Mouse (Mus musculus) CH12.LX (cell line): Measurements from ENCODE around the gene Rbbp8nl. TPM values are rescaled to one million over a fixed set of nuclear protein-coding genes. Genes with fewer than 3 reads are reported as not detected.
A peak's percentile ranks its signal among the peaks of the same experiment; 100 is the strongest.

Experiments used
- DNase-seq: peaks from one replicate; pipeline ENCODE4 v3.0.0-alpha.2; 2013; ENCODE audit errors: extremely low read depth
- H3K27ac ChIP-seq: 2 replicates; pipeline ENCODE4 v1.5.1; 2012; ENCODE audit warnings: low read depth, mild to moderate bottlenecking, control low read depth, moderate library complexity; ENCODE audit not compliant: insufficient read depth
- H3K27me3 ChIP-seq: replicated peaks from 2 replicates; pipeline ENCODE3; 2012; ENCODE audit warnings: inconsistent platforms
- H3K36me3 ChIP-seq, 2 experiments: replicated peaks in 1 of 2; 2 replicates each; pipeline versions ENCODE3 to v1.6.1; 2012; ENCODE audit warnings: inconsistent platforms in 1 of 2, low read length in 1 of 2, mild to moderate bottlenecking in 1 of 2, mixed read lengths in 1 of 2, moderate library complexity in 1 of 2; ENCODE audit not compliant: control insufficient read depth in 1 of 2, insufficient read depth in 1 of 2
- H3K4me1 ChIP-seq, 2 experiments: 2 replicates each; pipeline ENCODE4 v1.6.1; 2012; ENCODE audit warnings: inconsistent platforms in 1 of 2, moderate library complexity in 1 of 2; ENCODE audit not compliant: insufficient read depth in 2 of 2, control insufficient read depth in 1 of 2
- H3K4me2 ChIP-seq: 2 replicates; pipeline ENCODE4 v1.6.1; 2012; ENCODE audit warnings: low read depth, mild to moderate bottlenecking, control low read depth; ENCODE audit not compliant: poor library complexity, insufficient read depth, severe bottlenecking
- H3K4me3 ChIP-seq, 3 experiments: fragments of 150-350 bp in 1 of 3; sonication (generic) in 1 of 3; replicated peaks in 1 of 3; 2 replicates each; pipeline versions ENCODE3 to v1.5.1; 2011 to 2012; ENCODE audit warnings: low read depth in 2 of 3, low read length in 2 of 3, mild to moderate bottlenecking in 2 of 3, moderate library complexity in 2 of 3, control low read depth in 1 of 3, improper control_type of control experiment in 1 of 3, inconsistent platforms in 1 of 3, mixed read lengths in 1 of 3; ENCODE audit not compliant: poor library complexity in 1 of 3
- H3K79me2 ChIP-seq: replicated peaks from 2 replicates; pipeline ENCODE4 v1.6.1; 2012; ENCODE audit warnings: mild to moderate bottlenecking, moderate library complexity; ENCODE audit not compliant: control insufficient read depth, poor library complexity, insufficient read depth, severe bottlenecking; ENCODE audit errors: extremely low read depth
- H3K9ac ChIP-seq: 2 replicates; pipeline ENCODE4 v1.6.1; 2012; ENCODE audit warnings: low read depth, mild to moderate bottlenecking, control low read depth, moderate library complexity; ENCODE audit not compliant: insufficient read depth
- H3K9me3 ChIP-seq: replicated peaks from 2 replicates; pipeline ENCODE3; 2012; ENCODE audit warnings: low read length, inconsistent platforms, mixed read lengths
- BHLHE40 ChIP-seq: IDR thresholded peaks from 2 replicates; pipeline ENCODE4 v1.6.1; 2011; ENCODE audit warnings: mild to moderate bottlenecking, low read depth, low read length, improper control_type of control experiment
- CHD1 ChIP-seq: IDR thresholded peaks from 2 replicates; pipeline ENCODE4 v1.6.1; 2012; ENCODE audit warnings: low read depth, low read length, improper control_type of control experiment, inconsistent platforms
- CHD2 ChIP-seq: IDR thresholded peaks from 2 replicates; pipeline ENCODE4 v1.6.1; 2011; ENCODE audit warnings: low read length, improper control_type of control experiment
- CTCF ChIP-seq, 2 experiments: IDR thresholded peaks in 1 of 2; conservative IDR thresholded peaks in 1 of 2; 2 replicates each; pipeline ENCODE4 v1.5.1; 2011 to 2012; ENCODE audit warnings: low read depth in 2 of 2, low read length in 2 of 2, improper control_type of control experiment in 1 of 2, inconsistent platforms in 1 of 2, mild to moderate bottlenecking in 1 of 2, moderate library complexity in 1 of 2
- ELF1 ChIP-seq: IDR thresholded peaks from 2 replicates; pipeline ENCODE4 v1.6.1; 2014; ENCODE audit warnings: low read depth, mild to moderate bottlenecking, inconsistent platforms, low read length, improper control_type of control experiment
- EP300 ChIP-seq: IDR thresholded peaks from 2 replicates; pipeline ENCODE4 v1.6.1; 2011; ENCODE audit warnings: low read length, improper control_type of control experiment
- ETS1 ChIP-seq: conservative IDR thresholded peaks from 2 replicates; pipeline ENCODE4 v1.6.1; 2012; ENCODE audit warnings: low read depth, mild to moderate bottlenecking, inconsistent platforms, low read length, improper control_type of control experiment, moderate library complexity
- GABPA ChIP-seq: IDR thresholded peaks from 2 replicates; pipeline ENCODE4 v1.6.1; 2012; ENCODE audit warnings: low read depth, low read length, improper control_type of control experiment, inconsistent platforms; ENCODE audit not compliant: insufficient replicate concordance
- HCFC1 ChIP-seq: IDR thresholded peaks from 2 replicates; pipeline ENCODE4 v1.6.1; 2012; ENCODE audit warnings: low read depth, mild to moderate bottlenecking, inconsistent platforms, low read length, improper control_type of control experiment
- IRF4 ChIP-seq: IDR thresholded peaks from 2 replicates; pipeline ENCODE4 v1.6.1; 2014; ENCODE audit warnings: low read depth, mild to moderate bottlenecking, inconsistent platforms, low read length, improper control_type of control experiment
- JUN ChIP-seq: IDR thresholded peaks from 2 replicates; pipeline ENCODE4 v1.6.1; 2011; ENCODE audit warnings: low read depth, mild to moderate bottlenecking, low read length, improper control_type of control experiment, moderate library complexity; ENCODE audit not compliant: insufficient read depth
- JUND ChIP-seq: conservative IDR thresholded peaks from 2 replicates; pipeline ENCODE4 v1.6.1; 2011; ENCODE audit warnings: low read depth, low read length, improper control_type of control experiment
- KAT2A ChIP-seq: IDR thresholded peaks from 2 replicates; pipeline ENCODE4 v1.6.1; 2012; ENCODE audit warnings: low read length, improper control_type of control experiment, inconsistent platforms; ENCODE audit not compliant: insufficient replicate concordance
- MAFK ChIP-seq: IDR thresholded peaks from 2 replicates; pipeline ENCODE4 v1.6.1; 2011; ENCODE audit warnings: low read length, improper control_type of control experiment; ENCODE audit not compliant: insufficient replicate concordance
- MAX ChIP-seq: IDR thresholded peaks from 2 replicates; pipeline ENCODE4 v1.6.1; 2011; ENCODE audit warnings: low read length, improper control_type of control experiment
- MAZ ChIP-seq: IDR thresholded peaks from 2 replicates; pipeline ENCODE4 v1.6.1; 2012; ENCODE audit warnings: low read depth, mild to moderate bottlenecking, inconsistent platforms, low read length, improper control_type of control experiment, moderate library complexity
- MEF2A ChIP-seq: IDR thresholded peaks from 2 replicates; pipeline ENCODE4 v1.6.1; 2014; ENCODE audit warnings: low read depth, mild to moderate bottlenecking, inconsistent platforms, low read length, improper control_type of control experiment, borderline replicate concordance
- MXI1 ChIP-seq: IDR thresholded peaks from 2 replicates; pipeline ENCODE4 v1.6.1; 2011; ENCODE audit warnings: mild to moderate bottlenecking, low read depth, low read length, improper control_type of control experiment
- MYC ChIP-seq: IDR thresholded peaks from 2 replicates; pipeline ENCODE4 v1.6.1; 2011; ENCODE audit warnings: low read depth, mild to moderate bottlenecking, improper control_type of control experiment, low read length
- NELFE ChIP-seq: IDR thresholded peaks from 2 replicates; pipeline ENCODE4 v1.6.1; 2011; ENCODE audit warnings: low read depth, low read length, improper control_type of control experiment
- NRF1 ChIP-seq: IDR thresholded peaks from 2 replicates; pipeline ENCODE4 v1.6.1; 2014; ENCODE audit warnings: low read depth, mild to moderate bottlenecking, inconsistent platforms, low read length, improper control_type of control experiment, moderate library complexity
- POLR2A ChIP-seq: IDR thresholded peaks from 2 replicates; pipeline ENCODE4 v1.6.1; 2011; ENCODE audit warnings: low read depth, mild to moderate bottlenecking, improper control_type of control experiment, low read length
- RAD21 ChIP-seq: IDR thresholded peaks from 2 replicates; pipeline ENCODE4 v1.6.1; 2011; ENCODE audit warnings: low read depth, mild to moderate bottlenecking, low read length, improper control_type of control experiment, moderate library complexity
- RCOR1 ChIP-seq: conservative IDR thresholded peaks from 2 replicates; pipeline ENCODE4 v1.6.1; 2012; ENCODE audit warnings: low read depth, mild to moderate bottlenecking, inconsistent platforms, low read length, improper control_type of control experiment
- SIN3A ChIP-seq: IDR thresholded peaks from 2 replicates; pipeline ENCODE4 v1.6.1; 2012; ENCODE audit warnings: low read length, improper control_type of control experiment, inconsistent platforms
- SMC3 ChIP-seq: IDR thresholded peaks from 2 replicates; pipeline ENCODE4 v1.6.1; 2011; ENCODE audit warnings: low read depth, low read length, improper control_type of control experiment
- TBP ChIP-seq: conservative IDR thresholded peaks from 2 replicates; pipeline ENCODE4 v1.6.1; 2011; ENCODE audit warnings: low read depth, low read length, improper control_type of control experiment
- TCF12 ChIP-seq: IDR thresholded peaks from 2 replicates; pipeline ENCODE4 v1.6.1; 2014; ENCODE audit warnings: low read depth, mild to moderate bottlenecking, inconsistent platforms, low read length, improper control_type of control experiment
- USF1 ChIP-seq: IDR thresholded peaks from 2 replicates; pipeline ENCODE4 v1.6.1; 2014; ENCODE audit warnings: low read depth, mild to moderate bottlenecking, inconsistent platforms, low read length, improper control_type of control experiment
- USF2 ChIP-seq: conservative IDR thresholded peaks from 2 replicates; pipeline ENCODE4 v1.6.1; 2011; ENCODE audit warnings: low read depth, low read length, improper control_type of control experiment
- ZMIZ1 ChIP-seq: IDR thresholded peaks from 2 replicates; pipeline ENCODE4 v1.6.1; 2012; ENCODE audit warnings: low read depth, mild to moderate bottlenecking, inconsistent platforms, low read length, improper control_type of control experiment
- dilution Hi-C: fragments of 300-500 bp; cut with MboI; formaldehyde crosslinking; loops from 2 replicates; pipeline ENCODE4 v1.14.3; 2020; ENCODE audit warnings: low sequenced_read_pairs; ENCODE audit not compliant: extremely low pct_unique_long_range_greater_than_20kb, extremely low pct_ligation_motif_present
- in situ Hi-C: fragments of 300-500 bp; cut with MboI; formaldehyde crosslinking; loops from 3 replicates; pipeline ENCODE4 v1.14.3; 2019; ENCODE audit warnings: low sequenced_read_pairs, low pct_ligation_motif_present, low pct_unique_long_range_greater_than_20kb, mixed read lengths
- polyA plus RNA-seq: library from polyadenylated mRNA; unstranded; fragments of >175 nt; gene quantifications from 2 replicates; pipeline ENCODE4 v1.2.1, GENCODE M21; 2012; ENCODE audit warnings: low read depth; ENCODE audit not compliant: insufficient read length
- total RNA-seq, 2 experiments: library from RNA; depleted of rRNA; stranded (reverse); fragments of 300-350 nt in 1 of 2; fragments of >200 nt in 1 of 2; gene quantifications; 2 replicates each; pipeline ENCODE4 v1.2.3; 2012 to 2014

Gene Rbbp8nl
- total and polyA plus RNA-seq, 3 experiments, result not detected

- TF ChIP-seq CHD2 (peak; percentile 99), BHLHE40 (peak; percentile 98), MAX (peak; percentile 82), EP300 (no peak), IRF4 (peak; percentile 60; the same call in 1 of the 2 replicates), CHD1 (no peak), USF1 (no peak), NRF1 (peak; percentile 59), ZMIZ1 (peak; percentile 96), POLR2A (peak; percentile 95), CTCF (conservative IDR thresholded peaks at IDR 0.05 in 1 of 2, IDR thresholded peaks at IDR 0.05 in 1 of 2; ENCODE audit: low read depth in 2 of 2, low read length in 2 of 2) (no peak), KAT2A (peak; percentile 99), ETS1 (no peak), JUND (no peak), MXI1 (peak; percentile 78; the same call in 1 of the 2 replicates)
These were observed 32.6 kb downstream of the Rbbp8nl start, which contains the start of gene Rps21 (continued) for GRCm38 (mm10) chr2:180257001-180257521.

GRCm38 (mm10) chr2:180256296-180257000 is 33.2 kb downstream of the Rbbp8nl start:
- in situ Hi-C loops, result loop anchor here (10.0 kb wide), 1 partner anchor 342 kb away; no protein-coding TSS in a partner anchor
- Histone ChIP-seq H3K27ac (peak overlapping the region; percentile 21), H3K9ac (peak overlapping the region; percentile 67), H3K79me2 (peaks cover 14% of the 10 kb centered on the region), H3K4me2 (peak overlapping the region; percentile 41; the same call in 1 of the 2 replicates), H3K36me3 (peaks cover 32 to 44% of the 10 kb centered on the region in 2 experiments), H3K9me3 (no peaks in the 10 kb centered on the region)
- DNase-seq, result no peak
- dilution Hi-C loops, result no loop called here
- TF ChIP-seq RAD21 (no peak), GABPA (no peak), KAT2A (no peak), MYC (peak; percentile 77), MAX (peak; percentile 74), USF1 (no peak), ZMIZ1 (no peak), TBP (no peak), MAZ (no peak), TCF12 (no peak), HCFC1 (no peak), CHD1 (0 out of 2 replicates have a peak, but pooled peaks have one; percentile 17), NELFE (no peak), JUND (no peak), ELF1 (no peak), BHLHE40 (0 out of 2 replicates have a peak, but pooled peaks have one; percentile 48), IRF4 (no peak), POLR2A (no peak), NRF1 (no peak), MEF2A (no peak), SMC3 (no peak), MAFK (no peak), JUN (no peak), SIN3A (0 out of 2 replicates have a peak, but pooled peaks have one; percentile 14), USF2 (no peak), RCOR1 (no peak), MXI1 (peak; percentile 35; the same call in 1 of the 2 replicates)
- TF ChIP-seq, all 38 proteins: peak for 6
- H3K27me3 ChIP-seq, result no peaks in the 10 kb centered on the region
- peaks cover 0 to 24% of the 10 kb centered on the region in 2 experiments; a peak in 3 of 4 replicates for H3K4me1 ChIP-seq
- H3K4me3 ChIP-seq, result peak overlapping the region; percentile 57 to 77 (median 73)
